Mouse (Mus musculus) granulocyte monocyte progenitor cell, adult 5-6 weeks (primary cell): ENCODE results near the gene Atxn1. TPM values are rescaled to one million over a fixed set of nuclear protein-coding genes. Genes with fewer than 3 reads are reported as not detected.

Source experiments
- ATAC-seq: replicated peaks from 2 replicates; pipeline ENCODE4 v1.8.0; 2016; ENCODE audit warnings: mild to moderate bottlenecking, moderate TSS enrichment, inconsistent platforms; ENCODE audit not compliant: poor library complexity, severe bottlenecking
- total RNA-seq, 2 experiments: library from RNA; stranded (forward) in 1 of 2; stranded (reverse) in 1 of 2; fragments of 200-712, 200-1000 nt in 1 of 2; fragments of >200 nt in 1 of 2; fragmentation: Nextera tagmentation in 1 of 2; gene quantifications; 2 replicates each; pipeline ENCODE4 v1.2.3; 2014 to 2017

The Atxn1 gene
- total RNA-seq, 2 experiments from 2014 or later = 11.9 to 26.9 TPM

DNA sequence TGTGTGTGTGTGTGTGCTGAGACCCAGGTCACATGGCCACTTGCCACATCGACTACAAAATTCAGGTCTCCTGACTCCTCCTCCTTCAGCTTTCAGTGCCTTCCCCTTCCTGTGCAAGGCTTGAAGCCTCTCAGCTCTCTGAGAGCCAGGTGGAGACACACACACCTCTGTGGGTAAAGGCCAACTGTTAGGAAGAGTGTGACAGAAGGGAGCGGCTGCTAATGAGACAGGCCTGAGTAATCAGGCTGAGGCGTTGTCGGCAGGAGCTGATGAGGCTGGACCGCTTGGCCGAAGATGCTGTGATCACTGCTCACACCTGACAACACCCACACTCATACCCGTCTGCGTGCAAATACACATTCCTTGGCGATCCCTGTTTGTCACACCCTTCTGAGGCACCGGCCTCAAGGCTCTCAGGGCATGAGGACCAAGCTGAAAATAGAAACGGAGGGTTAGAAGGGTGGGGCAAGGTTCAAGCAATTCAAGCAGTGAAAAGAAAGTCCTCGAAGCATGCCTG is 269.8 kb downstream of the Atxn1 start:
- ATAC-seq = no peak

GRCm38 (mm10) chr13:45693953-45694352 is 270.9 kb downstream of the Atxn1 start:
- ATAC-seq = peak; percentile 40

DNA sequence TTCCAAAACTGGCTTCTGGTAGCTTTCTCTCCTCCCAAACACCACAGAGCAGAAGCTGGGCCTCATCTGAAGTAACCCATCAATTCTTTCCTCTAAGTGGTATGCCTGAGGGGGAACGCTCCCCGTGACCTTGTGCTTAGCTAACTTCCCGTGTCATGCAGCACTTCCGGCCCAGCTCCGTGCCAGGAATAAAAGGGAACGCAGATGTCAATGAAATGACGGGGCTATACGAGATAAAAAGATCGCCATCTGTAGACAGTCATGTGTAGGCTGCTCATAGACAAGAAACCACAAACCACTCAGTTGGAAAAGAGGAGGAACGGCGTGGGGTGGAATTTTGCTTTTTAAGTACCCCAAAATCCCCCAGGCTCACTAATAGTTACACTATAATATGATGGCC is 271.3 kb downstream of the Atxn1 start:
- ATAC-seq = peak; percentile 92

DNA sequence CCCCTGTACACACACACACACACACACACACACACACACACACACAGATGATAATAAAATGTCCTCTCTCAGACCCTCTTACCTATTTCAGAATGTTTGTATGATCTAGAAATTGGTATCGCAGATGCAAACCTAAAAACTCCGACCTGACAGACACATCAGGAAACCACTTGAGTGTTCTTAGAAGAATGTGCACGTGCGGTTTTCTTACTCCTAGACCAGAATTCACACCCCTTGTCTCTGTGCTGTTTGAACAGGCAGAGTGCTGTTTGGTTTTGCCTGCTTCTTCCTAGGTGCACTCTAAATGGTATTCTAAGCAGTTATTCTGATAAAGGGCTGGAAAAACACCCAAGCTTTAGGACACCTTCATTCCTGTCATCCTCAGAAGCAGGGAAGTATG is 271.7 kb downstream of the Atxn1 start:
- no peak for ATAC-seq

- ATAC-seq = no peak
Observed at GRCm38 (mm10) chr13:45692440-45692839, 272.4 kb downstream of the Atxn1 start.

- no peak for ATAC-seq
Observed at GRCm38 (mm10) chr13:45690426-45690825, 274.4 kb downstream of the Atxn1 start.

- no peak for ATAC-seq
Observed at GRCm38 (mm10) chr13:45688864-45689263, 275.9 kb downstream of the Atxn1 start.

DNA sequence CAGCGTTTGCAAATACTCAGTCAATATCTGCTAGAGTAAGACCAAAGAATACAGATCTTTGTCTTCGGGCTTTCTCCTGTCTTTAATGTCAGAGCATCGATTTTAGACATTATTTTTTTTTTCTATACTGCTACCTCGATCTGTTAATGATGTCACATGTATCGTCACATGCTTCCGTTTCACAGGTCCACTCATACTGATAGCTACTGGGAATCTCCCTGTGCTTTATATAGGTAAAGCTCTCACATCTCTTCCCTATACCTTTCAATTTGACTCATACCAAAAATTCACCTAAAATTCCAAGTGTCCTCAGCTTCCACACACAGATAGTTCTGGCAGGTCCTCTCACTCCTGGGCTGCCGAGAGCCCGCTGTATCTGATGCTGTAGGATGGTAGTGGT is 277.2 kb downstream of the Atxn1 start:
- no peak for ATAC-seq

DNA sequence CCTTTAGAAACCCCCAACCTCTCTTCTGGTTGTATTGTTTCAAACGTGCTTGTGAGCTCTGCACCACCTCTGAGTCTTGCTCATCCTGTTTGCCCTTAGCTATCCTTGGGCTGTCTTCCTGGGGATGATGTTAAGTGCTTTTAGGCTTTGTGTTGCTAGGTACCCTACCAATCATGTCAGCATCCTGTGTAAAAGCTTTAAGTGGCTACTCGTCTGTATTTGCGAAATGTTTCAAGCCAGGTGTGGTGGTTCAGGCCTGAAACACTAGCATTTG is 278.6 kb downstream of the Atxn1 start:
- ATAC-seq = no peak

DNA sequence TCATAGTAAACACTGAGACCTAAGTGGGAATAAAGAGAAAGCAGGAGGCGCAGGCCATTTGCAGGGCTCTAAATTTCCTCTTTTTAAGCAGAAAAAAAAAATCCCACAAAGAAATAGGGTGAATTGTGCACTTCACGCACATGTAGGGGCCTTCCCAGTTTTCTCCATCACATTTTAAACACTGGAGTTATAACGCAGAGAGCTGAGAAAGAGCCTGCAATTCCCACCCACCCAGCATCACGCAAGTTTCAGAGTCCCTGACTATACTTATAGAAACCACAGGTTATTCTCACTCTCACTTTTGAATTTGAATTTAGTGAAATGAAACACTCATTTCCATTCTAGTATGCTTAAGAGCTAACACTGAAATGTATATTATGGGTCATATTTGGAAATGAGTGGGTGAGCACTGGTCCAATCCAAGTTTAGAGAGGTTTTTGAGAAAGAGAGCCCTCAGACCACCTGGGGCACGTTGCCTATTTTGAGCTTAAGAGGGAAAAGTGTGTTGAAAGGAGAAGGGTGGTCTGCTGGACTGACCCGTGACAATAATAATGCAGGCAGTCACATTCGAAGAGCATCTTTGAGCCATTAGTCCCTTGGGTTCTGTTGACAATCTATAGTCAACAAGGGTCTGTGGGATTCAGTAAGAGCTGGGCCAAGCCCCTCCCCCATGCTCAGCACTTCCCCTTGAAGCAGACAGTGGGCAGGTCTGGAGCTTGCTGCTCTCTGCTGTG is 279.1 kb downstream of the Atxn1 start:
- ATAC-seq = no peak; the same call in 1 of the 2 replicates

GRCm38 (mm10) chr13:45684891-45685311 is 279.9 kb downstream of the Atxn1 start:
- no peak for ATAC-seq

GRCm38 (mm10) chr13:45683991-45684390 is 280.8 kb downstream of the Atxn1 start:
- ATAC-seq = no peak

GRCm38 (mm10) chr13:45681196-45681595 is 283.6 kb downstream of the Atxn1 start:
- no peak for ATAC-seq

- ATAC-seq = no peak
Observed at GRCm38 (mm10) chr13:45680651-45681050, 284.2 kb downstream of the Atxn1 start.

DNA sequence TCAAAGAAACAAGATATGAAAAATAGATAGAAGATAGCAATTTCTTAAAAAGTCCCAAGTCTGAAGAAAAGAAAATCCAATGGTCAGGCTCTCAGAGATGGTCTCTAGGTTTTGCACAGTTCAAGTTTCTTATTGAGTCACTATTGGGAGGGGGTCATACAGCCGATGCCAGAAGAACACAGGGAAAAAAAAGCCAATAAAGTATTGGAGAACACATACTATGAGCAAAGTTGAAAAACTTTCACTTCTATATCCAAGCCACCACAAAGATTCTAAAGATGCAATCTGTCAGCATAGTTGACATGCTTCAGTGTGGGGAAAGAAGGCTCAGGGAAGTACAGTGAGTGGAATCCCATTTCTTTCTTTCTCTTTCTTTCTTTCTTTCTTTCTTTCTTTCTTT is 285.7 kb downstream of the Atxn1 start:
- no peak for ATAC-seq

- no peak for ATAC-seq
Observed at GRCm38 (mm10) chr13:45672628-45673027, 292.2 kb downstream of the Atxn1 start.

- no peak for ATAC-seq
Observed at GRCm38 (mm10) chr13:45669969-45670368, 294.8 kb downstream of the Atxn1 start.

GRCm38 (mm10) chr13:45662852-45663251 is 302.0 kb downstream of the Atxn1 start:
- ATAC-seq = no peak

DNA sequence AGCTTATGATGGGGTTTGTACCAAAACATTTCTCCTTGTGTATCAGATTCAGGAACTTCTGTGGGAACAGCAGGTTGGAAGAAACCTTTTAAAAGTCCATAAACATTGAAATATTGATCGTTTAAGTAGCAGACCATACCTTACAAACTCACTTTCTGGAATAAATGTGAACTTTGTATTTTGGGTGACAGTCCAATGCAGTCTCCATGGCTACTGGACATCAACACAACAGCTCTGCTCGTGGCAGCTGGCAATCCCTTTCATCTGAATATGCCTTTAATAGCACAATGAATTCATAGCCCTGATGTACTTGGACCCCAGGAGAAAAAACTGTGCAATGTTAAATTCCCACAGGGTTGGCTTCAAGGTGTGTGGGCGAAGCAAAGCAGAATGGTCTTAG is 302.6 kb downstream of the Atxn1 start:
- ATAC-seq = no peak

- ATAC-seq = no peak
Observed at GRCm38 (mm10) chr13:45661283-45662185, 303.3 kb downstream of the Atxn1 start.

DNA sequence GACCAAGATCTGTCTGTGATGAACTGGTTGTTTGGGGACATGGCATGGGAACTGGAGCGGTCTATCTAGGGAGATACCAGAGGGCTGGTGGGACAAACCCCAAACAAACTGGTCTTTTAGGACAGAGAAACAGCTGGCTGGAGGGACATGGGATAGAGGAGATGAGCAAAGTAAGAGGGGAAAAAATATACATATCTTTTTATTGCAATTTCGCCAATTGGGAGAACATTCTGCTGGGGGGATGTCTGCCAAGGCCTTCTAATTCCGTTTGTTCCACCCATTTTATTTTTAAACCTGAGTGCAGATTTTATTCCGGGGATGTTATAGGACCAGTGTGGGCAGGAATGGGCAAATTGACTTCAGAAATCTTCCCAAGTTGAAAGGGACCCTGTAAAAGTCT is 305.0 kb downstream of the Atxn1 start:
- ATAC-seq = no peak

DNA sequence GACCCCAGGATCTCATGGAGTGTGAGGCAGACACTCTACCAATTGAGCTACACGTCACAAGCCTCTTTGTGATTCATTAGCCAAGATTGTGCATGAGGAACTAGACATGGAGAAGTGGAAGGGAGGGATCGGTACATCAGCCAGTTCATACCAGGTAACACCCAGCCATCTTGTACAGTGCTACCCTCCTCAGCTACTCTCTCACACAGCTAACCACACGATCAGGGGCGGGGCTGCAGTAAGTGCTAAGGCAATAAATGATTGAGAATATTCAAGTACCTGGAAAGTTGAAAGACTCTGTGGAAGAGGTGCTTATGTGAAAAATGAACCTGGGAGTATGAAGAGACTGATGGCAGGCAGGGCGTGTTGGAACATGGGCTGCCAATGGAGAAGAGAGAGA is 306.5 kb downstream of the Atxn1 start:
- ATAC-seq = no peak
